Mouse (Mus musculus) heart, adult 2 months (tissue): ENCODE measurements around the gene Alyref. TPM values are rescaled to one million over a fixed set of nuclear protein-coding genes. Genes with fewer than 3 reads are reported as not detected.

Experiments
- DNase-seq, 2 experiments: peaks; one replicate each; pipeline ENCODE4 v3.0.0; 2021
- H3K27ac ChIP-seq: fragments of 200-600 bp; 2 replicates; pipeline ENCODE4 v1.8.1; 2022
- H3K27me3 ChIP-seq: fragments of 200-500 bp; 2 replicates; pipeline ENCODE4 v1.6.1; 2012; ENCODE audit warnings: mild to moderate bottlenecking, low read length, inconsistent platforms, mixed read lengths; ENCODE audit not compliant: control insufficient read depth, insufficient read depth
- H3K36me3 ChIP-seq: fragments of 200-500 bp; 2 replicates; pipeline ENCODE4 v1.6.1; 2012; ENCODE audit warnings: low read length, inconsistent platforms; ENCODE audit not compliant: control insufficient read depth, insufficient read depth
- H3K4me1 ChIP-seq: fragments of 200-500 bp; 2 replicates; pipeline ENCODE4 v1.6.1; 2011; ENCODE audit warnings: low read length; ENCODE audit not compliant: control insufficient read depth, insufficient read depth
- H3K4me3 ChIP-seq: fragments of 200-600 bp; 2 replicates; pipeline ENCODE4 v1.8.1; 2022
- H3K79me2 ChIP-seq: fragments of 200-500 bp; replicated peaks from 2 replicates; pipeline ENCODE4 v1.6.1; 2012; ENCODE audit warnings: mild to moderate bottlenecking, inconsistent platforms, low read length, moderate library complexity, mixed read lengths; ENCODE audit not compliant: control insufficient read depth, insufficient read depth
- H3K9ac ChIP-seq: fragments of 200-500 bp; 2 replicates; pipeline ENCODE4 v1.6.1; 2012; ENCODE audit warnings: low read depth, mild to moderate bottlenecking, control low read depth, inconsistent platforms, low read length, mixed read lengths
- CTCF ChIP-seq: fragments of 200-600 bp; IDR thresholded peaks from 2 replicates; pipeline ENCODE4 v1.8.1; 2022; ENCODE audit warnings: antibody characterized with exemption, mild to moderate bottlenecking, moderate library complexity
- EP300 ChIP-seq: fragments of 200-500 bp; IDR thresholded peaks from 2 replicates; pipeline ENCODE4 v1.6.1; 2011; ENCODE audit warnings: low read depth, low read length, control low read depth; ENCODE audit not compliant: insufficient read depth
- POLR2A ChIP-seq: fragments of 200-500 bp; IDR thresholded peaks from 2 replicates; pipeline ENCODE4 v1.6.1; 2011; ENCODE audit warnings: mild to moderate bottlenecking, low read depth, low read length, control low read depth; ENCODE audit not compliant: insufficient read depth
- WGBS: fragments of 180-500 bp; shearing (Covaris S2); methylation state at CpG from one replicate; pipeline ENCODE4 v1.1.7; 2018; 5-methylcytosine and 5-hydroxymethylcytosine counted together
- intact Hi-C: fragments of 180-260 bp; cut with DNase I; formaldehyde crosslinking; loops from one replicate; pipeline ENCODE4 v1.15.1; 2025
- polyA plus RNA-seq: library from polyadenylated mRNA; depleted of rRNA; stranded (reverse); fragments of >200 nt; gene quantifications from 2 replicates; pipeline ENCODE4 v1.2.3, GENCODE M21; 2012
- total RNA-seq, 2 experiments: library from RNA; stranded (reverse); gene quantifications; 2 replicates each; pipeline ENCODE4 v1.2.3; 2021

Alyref gene
- total and polyA plus RNA-seq, 3 experiments = 13.6 to 52.0 (median 48.7) TPM

GRCm38 (mm10) chr11:120641255-120641654 is 43.1 kb upstream of the Alyref start:
- Histone ChIP-seq H3K4me1 (peaks cover 2% of the 10 kb centered on the region; the same call in 1 of the 2 replicates), H3K36me3 (no peaks in the 10 kb centered on the region), H3K79me2 (no peaks in the 10 kb centered on the region), H3K27ac (no peak overlapping the region), H3K27me3 (no peaks in the 10 kb centered on the region), H3K4me3 (no peak overlapping the region), H3K9ac (no peak overlapping the region)
- 74% methylated on average over 9 of the region's 9 CpGs for WGBS
- intact Hi-C loops = no loop called here
- no peak for DNase-seq
- TF ChIP-seq POLR2A = no peak
- TF ChIP-seq CTCF = no peak
- TF ChIP-seq EP300 = no peak

GRCm38 (mm10) chr11:120634810-120635209 is 36.6 kb upstream of the Alyref start:
- H3K27me3 ChIP-seq = no peaks in the 10 kb centered on the region
- H3K79me2 ChIP-seq = no peaks in the 10 kb centered on the region
- no peak overlapping the region for H3K27ac ChIP-seq
- no peak overlapping the region for H3K4me3 ChIP-seq
- intact Hi-C loops = loop anchor here (5.0 kb wide), 1 partner anchor 37 kb away; the partner anchor contains the start of gene Aspscr1
- no peaks in the 10 kb centered on the region for H3K36me3 ChIP-seq
- no peak for DNase-seq
- H3K9ac ChIP-seq = no peak overlapping the region
- TF ChIP-seq CTCF (no peak), EP300 (no peak), POLR2A (no peak)
- peaks cover 18% of the 10 kb centered on the region for H3K4me1 ChIP-seq
- 81% methylated on average over 5 of the region's 5 CpGs for WGBS

GRCm38 (mm10) chr11:120633520-120634343 is 35.6 kb upstream of the Alyref start, which contains the start of gene Mafg:
TSS of gene Mafg (minus strand) at chr11:120633600.
- intact Hi-C loops = loop anchor here (5.0 kb wide), 1 partner anchor 39 kb away; the partner anchor contains the start of gene Aspscr1
- peak within 1 kb of the TSS; percentile 89 for H3K4me3 ChIP-seq
- 11% methylated on average over 58 of the region's 58 CpGs for WGBS
- no peaks in the 10 kb centered on the region for H3K36me3 ChIP-seq
- DNase-seq = peak; percentile 93 to 95
- H3K4me1 ChIP-seq = peaks cover 22% of the 10 kb centered on the region
- TF ChIP-seq EP300 (no peak), CTCF (no peak), POLR2A (peak; percentile 42; the same call in 1 of the 2 replicates)
- peak within 1 kb of the TSS; percentile 85 for H3K9ac ChIP-seq
- peak within 1 kb of the TSS; percentile 95 for H3K27ac ChIP-seq
- H3K79me2 ChIP-seq = 0 out of 2 replicates have a peak, but pooled peaks cover 2% of the 10 kb centered on the region
- H3K27me3 ChIP-seq = no peaks in the 10 kb centered on the region

- H3K9ac ChIP-seq = peak overlapping the region; percentile 85
- intact Hi-C loops = loop anchor here (5.0 kb wide), 1 partner anchor 39 kb away; the partner anchor contains the start of gene Aspscr1
- 0 out of 2 replicates have a peak, but pooled peaks cover 2% of the 10 kb centered on the region for H3K79me2 ChIP-seq
- DNase-seq = peak; percentile 81 to 86
- no peaks in the 10 kb centered on the region for H3K36me3 ChIP-seq
- peak overlapping the region; percentile 95 for H3K27ac ChIP-seq
- no peaks in the 10 kb centered on the region for H3K27me3 ChIP-seq
- peak overlapping the region; percentile 89 for H3K4me3 ChIP-seq
- TF ChIP-seq EP300 (no peak), CTCF (peak; percentile 30; the same call in 1 of the 2 replicates)
- peaks cover 22% of the 10 kb centered on the region for H3K4me1 ChIP-seq
- under 1% methylated on average over 115 of the region's 116 CpGs for WGBS
Measured at GRCm38 (mm10) chr11:120632559-120633519, 34.7 kb upstream of the Alyref start.

GRCm38 (mm10) chr11:120631726-120632448 is 33.7 kb upstream of the Alyref start:
- TF ChIP-seq POLR2A (no peak), EP300 (no peak), CTCF (no peak)

More at GRCm38 (mm10) chr11:120631726-120632448, 33.7 kb upstream of the Alyref start:
- DNase-seq = peak in 1 of 2 experiments; percentile 2
- Histone ChIP-seq H3K36me3 (no peaks in the 10 kb centered on the region), H3K4me1 (peaks cover 22% of the 10 kb centered on the region), H3K79me2 (0 out of 2 replicates have a peak, but pooled peaks cover 2% of the 10 kb centered on the region), H3K9ac (peak overlapping the region; percentile 85), H3K4me3 (peak overlapping the region; percentile 89), H3K27me3 (no peaks in the 10 kb centered on the region), H3K27ac (peak overlapping the region; percentile 95)
- 63% methylated on average over 4 of the region's 4 CpGs for WGBS
- intact Hi-C loops = loop anchor here (5.0 kb wide), 1 partner anchor 40 kb away; the partner anchor contains the start of gene Aspscr1
